Mouse (Mus musculus) heart, embryonic 15.5 days (tissue): Measurements from ENCODE around the gene Fer1l4. TPM values are rescaled to one million over a fixed set of nuclear protein-coding genes. Genes with fewer than 3 reads are reported as not detected.
A peak's percentile ranks its signal among the peaks of the same experiment; 100 is the strongest.

ENCODE experiments used
- ATAC-seq: fragments of 200-750 bp; cut with Nextera tagmentation; replicated peaks from 2 replicates; pipeline ENCODE4 v1.8.0; 2017; ENCODE audit warnings: low read depth, moderate TSS enrichment; ENCODE audit not compliant: insufficient number of reproducible peaks, insufficient read depth, low FRiP score
- H3K27ac ChIP-seq: fragments of 300-500 bp; sonication (generic); 2 replicates; pipeline ENCODE4 v1.5.1; 2015; ENCODE audit warnings: mild to moderate bottlenecking, inconsistent platforms
- H3K27me3 ChIP-seq: fragments of 300-500 bp; sonication (generic); 2 replicates; pipeline ENCODE4 v1.6.1; 2015; ENCODE audit warnings: inconsistent platforms
- H3K36me3 ChIP-seq: fragments of 300-500 bp; sonication (generic); 2 replicates; pipeline ENCODE4 v1.6.1; 2015; ENCODE audit warnings: mild to moderate bottlenecking, inconsistent platforms
- H3K4me1 ChIP-seq: fragments of 300-500 bp; sonication (generic); replicated peaks from 2 replicates; pipeline ENCODE4 v1.6.1; 2015; ENCODE audit warnings: inconsistent platforms
- H3K4me2 ChIP-seq: fragments of 300-500 bp; sonication (generic); 2 replicates; pipeline ENCODE4 v1.6.1; 2015; ENCODE audit warnings: inconsistent platforms, mild to moderate bottlenecking, moderate library complexity
- H3K4me3 ChIP-seq: fragments of 300-500 bp; sonication (generic); 2 replicates; pipeline ENCODE4 v1.5.1; 2015; ENCODE audit warnings: mild to moderate bottlenecking, inconsistent platforms
- H3K9ac ChIP-seq: fragments of 300-500 bp; sonication (generic); 2 replicates; pipeline ENCODE4 v1.6.1; 2015; ENCODE audit warnings: mild to moderate bottlenecking, inconsistent platforms
- H3K9me3 ChIP-seq: fragments of 300-500 bp; sonication (generic); replicated peaks from 2 replicates; pipeline ENCODE4 v1.6.1; 2016; ENCODE audit warnings: inconsistent platforms
- WGBS: fragments of 180-500 bp; shearing (Covaris S2); methylation state at CpG from one replicate; pipeline ENCODE4 v1.1.7; 2015; ENCODE audit warnings: mixed read lengths; 5-methylcytosine and 5-hydroxymethylcytosine counted together
- polyA plus RNA-seq: library from polyadenylated mRNA; unstranded; fragments of >200 nt; fragmentation: Nextera tagmentation; extraction: Ambion mirVana; gene quantifications from 2 replicates; pipeline ENCODE4 v1.2.1, GENCODE M21; 2015

Fer1l4 gene
- polyA plus RNA-seq, 1 experiment from 2014 or later = not detected

DNA sequence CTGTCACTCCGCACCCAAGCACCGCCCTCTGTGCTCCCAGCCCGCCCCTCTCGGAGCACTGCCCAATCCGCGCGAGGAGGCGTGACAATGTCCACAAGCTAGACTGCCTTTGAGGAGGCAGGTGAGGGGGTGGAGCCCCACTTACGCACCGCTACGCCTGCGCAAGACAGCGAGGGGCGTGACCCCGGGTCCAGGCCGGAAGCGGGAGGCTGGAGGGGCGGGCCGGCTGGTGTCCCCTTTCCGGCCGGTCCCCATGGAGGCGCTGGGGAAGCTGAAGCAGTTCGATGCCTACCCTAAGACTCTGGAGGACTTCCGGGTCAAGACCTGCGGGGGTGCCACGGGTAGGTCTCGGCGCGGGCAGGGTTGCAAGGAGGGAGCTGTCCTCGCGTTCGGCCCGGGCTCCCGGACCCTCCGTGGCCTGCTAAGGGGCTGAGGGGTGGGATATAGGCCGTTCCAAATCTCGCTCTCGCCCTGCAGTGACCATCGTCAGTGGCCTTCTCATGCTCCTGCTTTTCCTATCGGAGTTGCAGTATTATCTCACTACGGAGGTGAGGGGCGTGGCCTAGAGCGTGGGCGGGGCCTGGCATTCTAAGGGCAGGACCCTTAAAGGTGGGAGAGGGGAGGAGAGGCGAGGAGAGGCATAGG, 44.7 kb downstream of the Fer1l4 start, which contains the start of the genes 6430550D23Rik and Ergic3:
6430550D23Rik (minus strand) TSS at position 90 of the 645 bp plus-strand sequence.
Ergic3 (plus strand) TSS at position 158 of the 645 bp plus-strand sequence.
- WGBS = under 1% methylated on average over 45 of the region's 45 CpGs
- ATAC-seq = peak; percentile 100
- peak within 1 kb of the TSS; percentile 75 for H3K9ac ChIP-seq

DNA sequence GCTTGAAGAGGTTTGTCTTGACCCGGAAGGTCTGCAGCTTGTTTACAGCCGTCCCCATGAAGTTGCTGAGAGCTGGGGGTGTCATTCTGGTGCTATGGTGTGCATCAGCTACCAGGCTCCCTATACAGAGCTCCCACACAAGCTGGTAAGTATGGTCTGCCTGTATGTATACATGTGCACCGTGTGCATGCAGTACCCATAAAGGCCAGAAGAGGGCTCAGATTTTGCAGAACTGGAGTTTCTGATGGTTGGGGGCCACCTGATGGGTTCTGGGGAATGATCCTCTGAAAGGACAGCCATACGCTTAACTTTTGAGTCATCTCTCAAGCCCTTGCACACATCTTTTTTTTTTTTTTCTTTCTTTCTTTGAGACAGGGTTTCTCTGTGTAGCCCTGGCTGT, 47.4 kb downstream of the Fer1l4 start:
- Histone ChIP-seq H3K4me3 (no peak overlapping the region), H3K9me3 (no peaks in the 10 kb centered on the region), H3K4me2 (no peak overlapping the region), H3K27me3 (no peaks in the 10 kb centered on the region), H3K4me1 (peaks cover 7% of the 10 kb centered on the region), H3K9ac (no peak overlapping the region), H3K27ac (no peak overlapping the region), H3K36me3 (peaks cover 12% of the 10 kb centered on the region; the same call in 1 of the 2 replicates)
- no peak for ATAC-seq
- WGBS = 90% methylated on average over 4 of the region's 4 CpGs

More for the DNA sequence above, 44.7 kb downstream of the Fer1l4 start, which contains the start of the genes 6430550D23Rik and Ergic3:
- Histone ChIP-seq H3K27me3 (no peaks in the 10 kb centered on the region), H3K9me3 (no peaks in the 10 kb centered on the region), H3K36me3 (peaks cover 32% of the 10 kb centered on the region), H3K4me2 (peak within 1 kb of the TSS; percentile 69), H3K4me1 (peaks cover 7% of the 10 kb centered on the region), H3K27ac (peak within 1 kb of the TSS; percentile 75), H3K4me3 (peak within 1 kb of the TSS; percentile 82)

DNA sequence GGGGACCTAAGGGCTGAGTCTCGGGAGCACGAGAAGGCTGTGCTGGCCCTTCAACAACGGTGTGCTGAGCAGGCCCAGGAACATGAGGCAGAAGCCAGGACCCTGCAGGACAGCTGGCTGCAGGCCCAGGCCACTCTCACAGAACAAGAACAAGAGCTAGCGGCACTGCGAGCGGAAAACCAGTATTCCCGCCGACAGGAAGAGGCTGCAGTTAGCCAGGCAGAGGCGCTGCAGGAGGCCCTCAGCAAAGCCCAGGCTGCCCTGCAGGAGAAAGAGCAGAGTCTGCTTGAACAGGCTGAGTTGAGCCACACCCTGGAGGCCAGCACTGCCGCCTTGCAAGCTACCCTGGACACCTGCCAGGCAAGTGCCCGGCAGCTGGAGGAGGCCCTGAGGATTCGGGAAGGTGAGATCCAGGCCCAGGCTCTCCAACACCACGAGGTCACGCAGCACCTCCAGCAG, 60.9 kb downstream of the Fer1l4 start:
- Histone ChIP-seq H3K27me3 (no peaks in the 10 kb centered on the region), H3K27ac (peak overlapping the region; percentile 54), H3K9ac (0 out of 2 replicates have a peak overlapping the region, but pooled peaks have one; percentile 4), H3K9me3 (no peaks in the 10 kb centered on the region), H3K4me1 (peaks cover 24% of the 10 kb centered on the region), H3K36me3 (peaks cover 74% of the 10 kb centered on the region), H3K4me2 (no peak overlapping the region), H3K4me3 (no peak overlapping the region)
- ATAC-seq = peak; percentile 57; the same call in 1 of the 2 replicates
- 50% methylated on average over 14 of the region's 14 CpGs for whole genome bisulfite sequencing

DNA sequence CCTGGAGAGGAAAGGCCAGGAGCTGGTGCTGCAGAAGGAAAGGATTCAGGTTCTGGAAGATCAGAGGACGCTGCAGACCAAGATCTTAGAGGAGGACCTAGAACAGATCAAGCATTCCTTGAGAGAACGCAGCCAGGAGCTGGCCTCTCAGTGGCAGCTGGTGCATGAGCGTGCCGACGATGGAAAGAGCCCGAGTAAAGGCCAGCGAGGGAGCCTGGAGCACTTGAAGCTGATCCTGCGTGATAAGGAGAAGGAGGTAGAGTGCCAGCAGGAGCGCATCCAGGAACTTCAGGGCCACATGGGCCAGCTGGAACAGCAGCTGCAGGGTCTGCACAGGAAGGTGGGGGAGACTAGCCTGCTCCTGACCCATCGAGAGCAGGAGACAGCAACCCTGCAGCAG, 61.6 kb downstream of the Fer1l4 start:
- no peaks in the 10 kb centered on the region for H3K9me3 ChIP-seq
- no peak overlapping the region for H3K9ac ChIP-seq
- H3K27ac ChIP-seq = no peak overlapping the region
- H3K36me3 ChIP-seq = peaks cover 74% of the 10 kb centered on the region
- 77% methylated on average over 10 of the region's 10 CpGs for WGBS
- no peak overlapping the region for H3K4me3 ChIP-seq
- no peak for ATAC-seq
- no peaks in the 10 kb centered on the region for H3K27me3 ChIP-seq
- peaks cover 24% of the 10 kb centered on the region for H3K4me1 ChIP-seq
- no peak overlapping the region for H3K4me2 ChIP-seq

GRCm38 (mm10) chr2:155989085-155989484, 63.7 kb downstream of the Fer1l4 start:
- Histone ChIP-seq H3K36me3 (peaks cover 78% of the 10 kb centered on the region), H3K4me3 (no peak overlapping the region), H3K27me3 (no peaks in the 10 kb centered on the region), H3K4me1 (peaks cover 24% of the 10 kb centered on the region), H3K27ac (no peak overlapping the region), H3K9me3 (no peaks in the 10 kb centered on the region), H3K4me2 (no peak overlapping the region), H3K9ac (no peak overlapping the region)
- 35% methylated on average over 4 of the region's 4 CpGs for WGBS
- ATAC-seq = no peak

DNA sequence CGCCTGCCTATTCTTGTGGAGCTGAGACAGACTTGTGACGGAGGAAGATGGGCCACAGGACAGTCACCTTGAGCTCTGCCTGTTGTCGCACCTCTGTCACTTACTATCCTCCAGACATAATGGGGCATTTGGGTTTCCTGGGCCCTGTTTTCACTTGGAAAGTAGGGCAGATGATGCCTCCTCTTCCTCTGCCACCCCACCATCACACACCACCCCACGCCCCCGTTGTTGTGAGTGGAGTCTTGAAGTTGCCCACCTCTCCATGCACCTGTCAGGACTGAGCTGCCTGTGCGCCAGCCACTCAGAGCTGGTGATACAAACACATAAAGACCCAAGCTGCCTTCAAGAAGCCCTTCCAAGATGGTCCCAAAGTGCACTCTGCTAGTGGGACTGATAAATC, 65.6 kb downstream of the Fer1l4 start:
- no peak overlapping the region for H3K4me2 ChIP-seq
- 93% methylated on average over 6 of the region's 6 CpGs for WGBS
- no peaks in the 10 kb centered on the region for H3K9me3 ChIP-seq
- no peak overlapping the region for H3K27ac ChIP-seq
- no peak overlapping the region for H3K4me3 ChIP-seq
- H3K4me1 ChIP-seq = peaks cover 19% of the 10 kb centered on the region
- no peaks in the 10 kb centered on the region for H3K27me3 ChIP-seq
- H3K36me3 ChIP-seq = peaks cover 79% of the 10 kb centered on the region
- ATAC-seq = no peak
- H3K9ac ChIP-seq = no peak overlapping the region

DNA sequence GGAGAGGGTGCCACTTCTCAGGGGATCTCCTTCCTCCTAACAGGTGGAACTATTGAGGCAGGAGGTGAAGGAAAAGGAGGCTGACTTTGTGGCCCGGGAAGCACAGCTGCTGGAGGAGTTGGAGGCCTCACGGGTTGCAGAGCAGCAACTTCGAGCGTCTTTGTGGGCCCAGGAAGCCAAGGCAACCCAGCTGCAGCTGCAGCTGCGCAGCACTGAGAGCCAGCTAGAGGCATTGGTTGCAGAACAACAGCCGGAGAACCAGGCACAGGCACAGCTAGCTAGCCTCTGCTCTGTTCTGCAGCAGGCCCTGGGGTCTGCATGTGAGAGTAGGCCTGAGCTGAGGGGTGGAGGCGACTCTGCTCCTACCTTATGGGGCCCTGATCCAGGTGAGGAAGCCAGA, 67.0 kb downstream of the Fer1l4 start:
- Histone ChIP-seq H3K4me1 (peaks cover 7% of the 10 kb centered on the region), H3K27me3 (no peaks in the 10 kb centered on the region), H3K4me3 (no peak overlapping the region), H3K9me3 (no peaks in the 10 kb centered on the region), H3K36me3 (peaks cover 82% of the 10 kb centered on the region), H3K27ac (no peak overlapping the region), H3K4me2 (no peak overlapping the region), H3K9ac (no peak overlapping the region)
- ATAC-seq = no peak
- 93% methylated on average over 7 of the region's 7 CpGs for WGBS

- H3K27ac ChIP-seq = peak overlapping the region; percentile 31
Measured at GRCm38 (mm10) chr2:155979328-155979991, 73.3 kb downstream of the Fer1l4 start.

DNA sequence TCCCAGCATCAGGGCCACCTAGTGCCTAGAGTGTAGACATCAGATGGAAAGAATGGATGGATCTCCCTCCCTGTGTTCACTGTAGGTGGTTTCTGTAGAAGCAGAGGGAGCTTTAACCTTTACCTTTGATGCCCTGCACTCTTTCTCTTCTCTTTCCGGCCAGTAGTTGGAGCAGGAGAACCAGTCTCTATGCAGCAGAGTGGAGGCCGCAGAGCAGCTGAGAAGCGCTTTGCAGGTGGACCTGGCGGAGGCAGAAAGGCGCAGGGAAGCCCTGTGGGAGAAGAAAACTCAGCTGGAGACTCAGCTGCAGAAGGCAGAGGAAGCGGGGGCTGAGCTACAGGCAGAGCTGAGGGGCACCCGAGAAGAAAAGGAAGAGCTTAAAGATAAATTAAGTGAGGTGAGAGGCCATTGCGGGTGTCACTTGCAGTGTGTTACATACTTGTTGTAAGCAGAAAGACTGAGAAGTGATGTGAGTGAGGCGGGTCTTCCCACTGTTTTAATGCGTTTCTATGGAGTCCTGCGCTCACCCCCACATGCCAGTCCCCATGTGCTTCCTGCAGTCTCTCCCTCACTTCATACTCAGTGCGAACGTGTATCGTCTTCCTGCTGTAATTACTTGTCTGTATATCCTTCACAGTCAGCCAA, 78.5 kb downstream of the Fer1l4 start:
- ATAC-seq = no peak
- no peak overlapping the region for H3K4me2 ChIP-seq
- 74% methylated on average over 14 of the region's 14 CpGs for WGBS
- peaks cover 75% of the 10 kb centered on the region for H3K36me3 ChIP-seq
- no peak overlapping the region for H3K27ac ChIP-seq
- H3K27me3 ChIP-seq = no peaks in the 10 kb centered on the region
- H3K4me1 ChIP-seq = no peaks in the 10 kb centered on the region
- no peak overlapping the region for H3K4me3 ChIP-seq
- no peaks in the 10 kb centered on the region for H3K9me3 ChIP-seq
- H3K9ac ChIP-seq = no peak overlapping the region

More at GRCm38 (mm10) chr2:155979328-155979991, 73.3 kb downstream of the Fer1l4 start:
- peaks cover 69% of the 10 kb centered on the region for H3K36me3 ChIP-seq
- H3K9ac ChIP-seq = no peak overlapping the region
- ATAC-seq = 0 out of 2 replicates have a peak, but pooled peaks have one; percentile 35
- no peaks in the 10 kb centered on the region for H3K27me3 ChIP-seq
- 66% methylated on average over 5 of the region's 5 CpGs for WGBS
- no peak overlapping the region for H3K4me3 ChIP-seq
- H3K9me3 ChIP-seq = no peaks in the 10 kb centered on the region
- H3K4me2 ChIP-seq = no peak overlapping the region; the same call in 1 of the 2 replicates
- no peaks in the 10 kb centered on the region for H3K4me1 ChIP-seq

- WGBS = 75% methylated on average over 6 of the region's 6 CpGs
- ATAC-seq = no peak
Measured at GRCm38 (mm10) chr2:155973348-155973747, 79.4 kb downstream of the Fer1l4 start.

More at GRCm38 (mm10) chr2:155973348-155973747, 79.4 kb downstream of the Fer1l4 start:
- Histone ChIP-seq H3K36me3 (peaks cover 78% of the 10 kb centered on the region), H3K27me3 (no peaks in the 10 kb centered on the region), H3K27ac (no peak overlapping the region), H3K4me3 (no peak overlapping the region), H3K4me1 (no peaks in the 10 kb centered on the region), H3K4me2 (no peak overlapping the region), H3K9me3 (no peaks in the 10 kb centered on the region), H3K9ac (no peak overlapping the region)
